Mouse (Mus musculus) heart, postnatal 0 days (tissue): ENCODE results near the gene Actl6b. TPM values are rescaled to one million over a fixed set of nuclear protein-coding genes. Genes with fewer than 3 reads are reported as not detected.

Source experiments
- ATAC-seq: fragments of 200-750 bp; cut with Nextera tagmentation; 2 replicates; pipeline ENCODE4 v1.8.0; 2017; ENCODE audit warnings: low read depth, moderate number of reproducible peaks, moderate library complexity; ENCODE audit not compliant: insufficient read depth
- DNase-seq: peaks from one replicate; pipeline ENCODE4 v3.0.0-alpha.2; 2016; ENCODE audit warnings: low spot score
- H3K27ac ChIP-seq: fragments of 300-500 bp; sonication (generic); 2 replicates; pipeline ENCODE4 v1.5.1; 2014; ENCODE audit warnings: low read depth, mild to moderate bottlenecking
- H3K27me3 ChIP-seq: fragments of 300-500 bp; sonication (generic); 2 replicates; pipeline ENCODE4 v1.6.1; 2014; ENCODE audit warnings: low read length, mixed read lengths; ENCODE audit not compliant: control insufficient read depth, insufficient read depth
- H3K36me3 ChIP-seq: fragments of 300-500 bp; sonication (generic); replicated peaks from 2 replicates; pipeline ENCODE4 v1.6.1; 2014; ENCODE audit warnings: low read length, mixed read lengths; ENCODE audit not compliant: control insufficient read depth, insufficient read depth
- H3K4me1 ChIP-seq: fragments of 300-500 bp; sonication (generic); 2 replicates; pipeline ENCODE4 v1.6.1; 2014; ENCODE audit warnings: antibody characterized with exemption; ENCODE audit not compliant: control insufficient read depth, insufficient read depth
- H3K4me2 ChIP-seq: fragments of 300-500 bp; sonication (generic); 2 replicates; pipeline ENCODE4 v1.6.1; 2014; ENCODE audit warnings: low read depth, mild to moderate bottlenecking, low read length, moderate library complexity
- H3K4me3 ChIP-seq: fragments of 300-500 bp; sonication (generic); 2 replicates; pipeline ENCODE4 v1.5.1; 2014; ENCODE audit warnings: low read depth, low read length
- H3K9ac ChIP-seq: fragments of 300-500 bp; sonication (generic); replicated peaks from 2 replicates; pipeline ENCODE4 v1.6.1; 2014; ENCODE audit warnings: low read depth, low read length, mixed read lengths
- H3K9me3 ChIP-seq: fragments of 300-500 bp; sonication (generic); replicated peaks from 2 replicates; pipeline ENCODE4 v1.6.1; 2016; ENCODE audit warnings: low read length; ENCODE audit not compliant: control insufficient read depth
- CTCF ChIP-seq: IDR thresholded peaks from 2 replicates; pipeline ENCODE4 v1.5.1; 2016; ENCODE audit warnings: antibody characterized with exemption, control low read depth, low read depth
- EP300 ChIP-seq: IDR thresholded peaks from 2 replicates; pipeline ENCODE4 v1.6.1; 2016; ENCODE audit warnings: antibody characterized with exemption, low read depth
- WGBS: fragments of 180-500 bp; shearing (Covaris S2); extraction: QIAGEN DNeasy Blood & Tissue Kit; methylation state at CpG from one replicate; pipeline ENCODE4 v1.1.7; 2014; 5-methylcytosine and 5-hydroxymethylcytosine counted together
- polyA plus RNA-seq: library from polyadenylated mRNA; unstranded; fragments of >200 nt; fragmentation: Nextera tagmentation; extraction: Ambion mirVana; gene quantifications from 2 replicates; pipeline ENCODE4 v1.2.1, GENCODE M21; 2015
- total RNA-seq: library from RNA; depleted of rRNA; stranded (reverse); fragments of >200 nt; gene quantifications from 2 replicates; pipeline ENCODE4 v1.2.3, GENCODE M21; 2014; ENCODE audit warnings: low replicate concordance

Gene Actl6b
- total and polyA plus RNA-seq, 2 experiments from 2014 or later, result not detected

DNA sequence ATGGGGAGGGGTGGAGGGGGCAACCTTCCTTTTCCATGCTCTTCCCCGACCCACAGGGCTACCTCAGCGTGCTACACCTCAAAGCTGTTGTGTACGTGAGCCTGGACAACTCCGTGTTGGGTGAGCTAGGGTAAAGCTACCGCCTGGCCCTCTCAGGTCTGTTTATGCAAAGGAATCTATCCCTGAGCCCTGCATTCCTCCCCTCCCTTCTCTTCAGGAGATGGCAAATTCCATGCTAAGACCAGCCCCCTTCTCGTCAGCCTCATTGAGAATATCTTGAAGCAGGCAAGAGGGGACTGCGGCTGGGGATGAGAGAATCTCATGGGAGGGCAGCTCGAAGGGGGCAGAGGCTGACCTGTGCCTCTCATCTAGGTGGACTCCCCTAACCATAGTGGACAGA is 29.4 kb downstream of the Actl6b start:
- Histone ChIP-seq H3K27me3 (peaks cover 27% of the 10 kb centered on the region), H3K36me3 (no peaks in the 10 kb centered on the region), H3K9me3 (no peaks in the 10 kb centered on the region), H3K9ac (no peak overlapping the region), H3K4me3 (no peak overlapping the region), H3K4me2 (no peak overlapping the region), H3K27ac (no peak overlapping the region), H3K4me1 (no peaks in the 10 kb centered on the region)
- ATAC-seq, result no peak
- TF ChIP-seq EP300, result no peak
- no peak for TF ChIP-seq CTCF
- DNase-seq, result no peak
- 24% methylated on average over 8 of the region's 8 CpGs for WGBS

DNA sequence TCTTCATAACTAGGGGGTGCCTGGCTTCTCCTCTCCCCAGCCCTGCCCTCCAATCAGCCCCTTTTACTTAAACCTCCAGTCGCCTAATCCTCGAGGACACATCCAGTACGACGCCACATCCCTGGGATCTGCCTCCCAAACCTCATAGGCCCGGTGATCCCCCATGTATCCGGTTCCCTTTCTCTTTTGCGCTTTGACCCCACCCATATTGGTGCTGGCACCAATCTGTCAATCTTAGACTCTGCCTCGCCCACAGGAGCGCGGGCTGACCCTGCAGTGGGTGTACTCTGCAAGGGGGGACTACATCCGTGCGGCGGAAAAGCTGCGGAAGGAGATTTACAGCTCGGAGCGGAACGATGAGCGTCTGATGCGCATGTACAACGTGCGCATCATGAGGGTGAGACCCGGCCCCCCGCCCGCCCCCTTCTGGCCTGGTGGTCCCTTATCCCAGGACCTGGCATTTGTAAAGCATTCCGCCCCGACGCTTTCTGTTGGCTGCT is 30.4 kb downstream of the Actl6b start:
- Histone ChIP-seq H3K27ac (no peak overlapping the region), H3K4me1 (no peaks in the 10 kb centered on the region), H3K4me3 (peak overlapping the region; percentile 39), H3K36me3 (no peaks in the 10 kb centered on the region), H3K9ac (peak overlapping the region; percentile 31), H3K9me3 (no peaks in the 10 kb centered on the region), H3K4me2 (peak overlapping the region; percentile 60), H3K27me3 (peaks cover 27% of the 10 kb centered on the region)
- ATAC-seq (peak; percentile 30; the same call in 1 of the 2 replicates), DNase-seq (no peak)
- TF ChIP-seq EP300, result no peak
- TF ChIP-seq CTCF, result no peak
- WGBS, result 10% methylated on average over 27 of the region's 27 CpGs

DNA sequence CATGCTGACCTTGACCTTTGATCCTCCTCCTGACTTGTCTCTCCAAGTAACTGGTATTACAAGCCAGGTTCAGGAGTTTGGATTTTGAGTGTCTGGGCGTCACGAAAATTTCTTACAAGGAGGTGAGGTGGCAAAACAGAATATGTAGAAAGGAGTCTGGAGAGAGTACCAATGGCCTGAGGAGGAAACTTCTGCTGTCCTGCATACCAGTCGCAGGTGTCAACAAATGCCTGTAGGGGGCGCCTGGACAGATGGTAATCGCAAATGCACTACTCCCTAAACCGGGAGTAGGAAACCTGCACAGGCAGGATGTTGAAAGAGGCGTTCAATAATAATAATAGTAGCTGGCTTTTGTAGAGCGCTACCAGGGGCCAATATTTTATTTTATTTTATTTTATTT is 31.7 kb downstream of the Actl6b start:
- ATAC-seq, result no peak
- 33% methylated on average over 8 of the region's 8 CpGs for WGBS

DNA sequence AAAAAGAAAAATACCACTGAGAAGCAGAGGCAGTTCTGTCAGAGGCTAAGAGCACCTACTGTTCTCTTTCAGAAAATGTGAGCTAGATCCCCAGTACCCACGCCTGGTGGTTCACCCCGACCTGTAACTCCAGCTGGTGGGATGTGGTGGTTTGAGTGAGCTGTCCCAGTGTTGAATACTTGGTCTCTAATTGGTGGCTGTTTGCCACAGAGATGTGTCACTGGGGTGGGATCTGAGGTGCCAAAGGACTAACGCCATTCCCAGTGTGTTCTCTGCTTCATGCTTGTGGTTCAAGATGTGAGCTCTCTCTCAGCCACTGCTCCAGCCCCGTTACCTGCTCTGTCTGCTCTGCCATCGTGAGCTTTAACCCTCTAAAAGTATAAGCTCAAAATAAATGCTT is 37.2 kb downstream of the Actl6b start:
- H3K9me3 ChIP-seq, result no peaks in the 10 kb centered on the region
- H3K9ac ChIP-seq, result no peak overlapping the region
- 79% methylated on average over 5 of the region's 5 CpGs for WGBS
- H3K36me3 ChIP-seq, result no peaks in the 10 kb centered on the region
- no peaks in the 10 kb centered on the region for H3K4me1 ChIP-seq
- DNase-seq, result no peak
- no peaks in the 10 kb centered on the region for H3K27me3 ChIP-seq
- ATAC-seq, result no peak
- no peak overlapping the region for H3K4me3 ChIP-seq
- TF ChIP-seq CTCF (no peak), EP300 (no peak)
- no peak overlapping the region for H3K27ac ChIP-seq
- no peak overlapping the region for H3K4me2 ChIP-seq

More for the DNA sequence above, 31.7 kb downstream of the Actl6b start:
- H3K27ac ChIP-seq, result no peak overlapping the region
- H3K9me3 ChIP-seq, result no peaks in the 10 kb centered on the region
- no peak overlapping the region for H3K4me3 ChIP-seq
- no peak overlapping the region for H3K4me2 ChIP-seq
- TF ChIP-seq EP300, result no peak
- peak; percentile 48 for TF ChIP-seq CTCF
- DNase-seq, result no peak
- H3K9ac ChIP-seq, result no peak overlapping the region
- no peaks in the 10 kb centered on the region for H3K36me3 ChIP-seq
- H3K4me1 ChIP-seq, result no peaks in the 10 kb centered on the region
- peaks cover 27% of the 10 kb centered on the region for H3K27me3 ChIP-seq

DNA sequence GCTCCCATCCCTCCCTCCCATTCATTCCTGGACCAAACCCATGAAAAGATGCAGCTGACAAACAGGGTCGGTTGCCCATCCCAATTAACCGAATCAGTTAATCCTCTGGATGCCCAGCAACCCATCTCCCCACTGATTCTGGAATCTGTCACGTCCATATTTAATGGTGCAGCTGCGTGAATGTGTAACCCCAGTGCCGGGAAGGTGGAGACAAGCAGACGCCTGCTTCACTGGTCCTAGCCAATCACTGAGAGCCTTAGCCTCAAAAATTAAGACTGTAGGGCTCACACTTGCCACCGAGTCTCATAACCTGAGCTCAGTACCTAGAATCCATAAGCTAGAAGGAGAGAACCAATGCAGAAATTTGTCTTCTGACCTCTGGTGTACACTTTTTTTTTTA is 42.6 kb downstream of the Actl6b start:
- no peaks in the 10 kb centered on the region for H3K4me1 ChIP-seq
- TF ChIP-seq EP300, result no peak
- TF ChIP-seq CTCF, result no peak
- 79% methylated on average over 7 of the region's 7 CpGs for WGBS
- no peaks in the 10 kb centered on the region for H3K9me3 ChIP-seq
- ATAC-seq (no peak), DNase-seq (no peak)
- no peak overlapping the region for H3K4me3 ChIP-seq
- H3K9ac ChIP-seq, result no peak overlapping the region
- no peaks in the 10 kb centered on the region for H3K27me3 ChIP-seq
- peaks cover 8% of the 10 kb centered on the region for H3K36me3 ChIP-seq
- H3K27ac ChIP-seq, result no peak overlapping the region
- H3K4me2 ChIP-seq, result no peak overlapping the region

DNA sequence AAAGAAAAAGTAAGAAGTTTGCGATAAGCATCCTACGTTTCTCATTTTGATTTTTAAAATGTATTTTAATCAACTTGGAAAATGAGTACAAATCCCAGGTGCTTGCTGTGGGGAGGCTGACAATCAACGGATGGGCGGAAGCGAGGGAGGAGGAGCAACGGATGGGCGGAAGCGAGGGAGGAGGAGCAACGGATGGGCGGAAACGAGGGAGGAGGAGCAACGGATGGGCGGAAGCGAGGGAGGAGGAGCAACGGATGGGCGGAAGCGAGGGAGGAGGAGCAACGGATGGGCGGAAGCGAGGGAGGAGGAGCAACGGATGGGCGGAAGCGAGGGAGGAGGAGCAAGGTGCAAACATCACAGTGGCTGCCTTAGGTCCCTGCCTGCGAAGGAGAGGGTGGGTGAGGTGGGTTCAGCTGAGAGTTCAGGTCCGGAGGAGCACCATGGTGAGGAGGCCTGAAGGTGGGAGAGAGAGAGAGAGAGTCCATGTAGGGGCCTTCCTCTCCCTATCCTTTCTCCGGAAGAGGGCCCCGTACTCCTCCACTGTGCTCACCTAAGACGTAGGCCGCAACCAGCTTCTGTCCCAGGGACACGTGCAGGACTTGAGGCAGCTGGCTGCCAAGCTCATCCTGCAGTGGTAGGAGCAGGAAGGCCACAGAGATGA is 43.4 kb downstream of the Actl6b start:
- ATAC-seq (no peak), DNase-seq (no peak)
- no peak overlapping the region; the same call in 1 of the 2 replicates for H3K27ac ChIP-seq
- H3K27me3 ChIP-seq, result no peaks in the 10 kb centered on the region
- H3K4me1 ChIP-seq, result no peaks in the 10 kb centered on the region
- no peak overlapping the region for H3K9ac ChIP-seq
- TF ChIP-seq EP300, result no peak
- TF ChIP-seq CTCF, result no peak
- H3K4me3 ChIP-seq, result no peak overlapping the region
- 39% methylated on average over 26 of the region's 30 CpGs for WGBS
- H3K9me3 ChIP-seq, result no peaks in the 10 kb centered on the region
- H3K4me2 ChIP-seq, result peak overlapping the region; percentile 15; the same call in 1 of the 2 replicates
- peaks cover 8% of the 10 kb centered on the region for H3K36me3 ChIP-seq
